Comparison of ENCODE assay signal across 8 mouse cellular contexts in genomic region chr17:91093042-91093080, GRCm38 (mm10). TPM values are rescaled to one million over a fixed set of nuclear protein-coding genes. Genes with fewer than 3 reads are reported as not detected.
DNase-seq lines count a peak whose midpoint lies in the region; ATAC-seq and TF ChIP-seq lines count a peak whose summit lies in the region.
"Had no signal": no experiment of that assay in that cellular context is flagged by ENCODE, and none has a peak within 500 bp of the region (broad histone marks: within the 10 kb centered on the region; RNA-seq: fewer than 3 reads in every experiment).

Nrxn1 (minus strand) TSS chr17:91093071.

- peak within 1 kb of the TSS; percentile 61 for H3K4me2 ChIP-seq in forebrain, embryonic 12.5 days
- H3K4me2 ChIP-seq in neural tube, embryonic 13.5 days: peak within 1 kb of the TSS; percentile 53

- intact Hi-C loops in left cerebral cortex, adult 2 months (cut with DNase I): loop anchor here (5.0 to 10.0 kb wide), 4 partner anchors 191 to 812 kb away; no protein-coding TSS in a partner anchor
- intact Hi-C loops in gastrocnemius, adult 2 months (cut with DNase I): no loop called here

- no peak for TF ChIP-seq CTCF in left cerebral cortex, adult 2 months (IDR thresholded peaks at IDR 0.05)
- TF ChIP-seq CTCF in gastrocnemius, adult 2 months (IDR thresholded peaks at IDR 0.05): no peak

- H3K27me3 ChIP-seq in forebrain, embryonic 12.5 days: peaks cover 6% of the 10 kb centered on the region; the same call in 1 of the 2 replicates
- no peaks in the 10 kb centered on the region for H3K27me3 ChIP-seq in neural tube, embryonic 13.5 days

- peak within 1 kb of the TSS; percentile 66 for H3K4me3 ChIP-seq in left cerebral cortex, adult 2 months
- H3K4me3 ChIP-seq in forebrain, embryonic 12.5 days (replicated peaks): peak within 1 kb of the TSS; percentile 43
- H3K4me3 ChIP-seq in neural tube, embryonic 13.5 days: peak within 1 kb of the TSS; percentile 53
- no peak within 1 kb of the TSS for H3K4me3 ChIP-seq in gastrocnemius, adult 2 months
- H3K4me3 ChIP-seq: erythroblast, embryonic 14.5 days had no signal

- peaks cover 9% of the 10 kb centered on the region for H3K9me3 ChIP-seq in forebrain, embryonic 12.5 days
- H3K9me3 ChIP-seq in neural tube, embryonic 13.5 days: peaks cover 8% of the 10 kb centered on the region

- 0% methylated on average over 1 of the region's 1 CpGs for WGBS in forebrain, embryonic 12.5 days
- 0% methylated on average over 1 of the region's 1 CpGs for WGBS in neural tube, embryonic 13.5 days

- ATAC-seq in forebrain, embryonic 12.5 days (ENCODE audit: low FRiP score): no peak
- ATAC-seq in neural tube, embryonic 13.5 days (ENCODE audit: low read depth): no peak

- H3K4me1 ChIP-seq in forebrain, embryonic 12.5 days: peaks cover 6% of the 10 kb centered on the region; the same call in 1 of the 2 replicates
- H3K4me1 ChIP-seq in neural tube, embryonic 13.5 days (replicated peaks): peaks cover 15% of the 10 kb centered on the region

- H3K27ac ChIP-seq in left cerebral cortex, adult 2 months: peak within 1 kb of the TSS; percentile 93
- peak within 1 kb of the TSS; percentile 61; the same call in 1 of the 2 replicates for H3K27ac ChIP-seq in forebrain, embryonic 12.5 days
- peak within 1 kb of the TSS; percentile 92 for H3K27ac ChIP-seq in neural tube, embryonic 13.5 days (replicated peaks)
- no peak within 1 kb of the TSS for H3K27ac ChIP-seq in gastrocnemius, adult 2 months

- H3K36me3 ChIP-seq in forebrain, embryonic 12.5 days (replicated peaks): peaks cover 8% of the 10 kb centered on the region
- H3K36me3 ChIP-seq in neural tube, embryonic 13.5 days: peaks cover 13% of the 10 kb centered on the region

- H3K9ac ChIP-seq in forebrain, embryonic 12.5 days: peak within 1 kb of the TSS; percentile 53
- H3K9ac ChIP-seq in neural tube, embryonic 13.5 days: peak within 1 kb of the TSS; percentile 75

- no peak for DNase-seq in left cerebral cortex, adult 2 months (ENCODE audit: extremely low spot score in 1 of 2, low spot score in 2 of 2)
- DNase-seq in left cerebral cortex, adult 11 months (ENCODE audit: low spot score): no peak
- no peak for DNase-seq in layer of hippocampus, postnatal 10 days (ENCODE audit: low spot score in 2 of 2)
- DNase-seq in embryo, embryonic 11 days: no peak
- DNase-seq in gastrocnemius, adult 2 months: no peak

RNA-seq across cellular contexts. Expression of gene Nrxn1, which starts in this region (rescaled TPM):
- 100 to 1,000 TPM; 615 to 617 TPM for total RNA-seq in left cerebral cortex, adult 2 months (2021)
- 41.3 and 41.7 TPM in 2 replicates for polyA plus RNA-seq in forebrain, embryonic 12.5 days (2016; fragmentation: Nextera tagmentation; extraction: Ambion mirVana)
- total RNA-seq in layer of hippocampus, postnatal 10 days (2021): 100 to 1,000 TPM; 525 to 620 TPM
- 175 and 185 TPM in 2 replicates for polyA plus RNA-seq in neural tube, embryonic 13.5 days (2015; fragmentation: Nextera tagmentation; extraction: Ambion mirVana)
- total RNA-seq in gastrocnemius, adult 2 months (2021): under 1 TPM; 0.26 to 0.73 TPM
- polyA plus RNA-seq: erythroblast, embryonic 14.5 days had no signal

Comparison
In these comparisons a context has a peak if more than half of its experiments do, and no peak if none do; other contexts are left out.
1. RNA of gene Nrxn1 (total RNA-seq): 525 to 620 TPM in layer of hippocampus, postnatal 10 days and 615 to 617 TPM in left cerebral cortex, adult 2 months; 0.26 to 0.73 TPM in gastrocnemius, adult 2 months; every median in the first group is over 100 times any median in the second.